Mouse (Mus musculus) retina, embryonic 14.5 days (tissue): ENCODE measurements around the gene Ppp3r2.

Experiments
- DNase-seq: peaks from one replicate; pipeline ENCODE4 v3.0.0-alpha.2; 2015; ENCODE audit warnings: low spot score

Ppp3r2 gene

DNA sequence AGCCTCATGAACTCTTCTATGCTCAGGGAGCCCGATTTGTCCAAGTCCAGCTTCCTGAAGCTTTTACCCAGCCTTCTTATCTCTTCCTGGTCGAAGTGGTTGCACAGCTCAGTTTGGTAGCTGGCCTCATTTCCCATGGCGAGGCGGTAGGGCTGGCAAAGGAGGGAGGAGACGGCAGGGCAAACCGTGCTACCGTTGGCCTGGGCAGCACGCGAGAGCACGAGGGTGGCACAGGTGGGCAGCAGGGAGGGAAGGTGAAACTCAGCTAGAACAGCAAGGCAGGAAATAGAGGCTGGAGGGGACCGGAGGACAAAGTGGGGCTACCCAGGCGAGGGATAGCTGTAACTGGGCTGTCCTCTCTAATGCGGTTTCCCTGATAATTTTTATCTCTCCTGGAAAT lies at the start of gene Ppp3r2:
Gene Ppp3r2, minus strand, starts transcription at position 213 of the 400 bp plus-strand sequence.
- no peak for DNase-seq

DNA sequence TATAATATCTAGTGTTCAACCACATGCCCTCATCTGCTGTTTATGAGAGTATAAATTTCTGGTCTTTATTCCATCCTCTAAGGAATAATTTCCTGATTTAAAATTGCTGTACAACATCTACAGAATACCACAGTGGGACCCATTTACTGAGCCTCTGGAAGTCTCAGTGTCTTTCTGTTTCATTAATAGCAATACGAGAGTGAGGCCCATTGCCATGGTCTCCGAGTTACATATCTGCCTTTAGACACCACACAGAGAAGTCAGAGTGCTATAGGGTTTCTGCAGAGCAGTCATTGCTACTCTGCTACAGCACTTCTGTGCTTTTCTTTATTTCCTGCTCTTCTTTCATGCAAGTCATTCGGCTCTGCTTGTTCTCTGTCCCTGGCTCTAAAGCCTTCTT lies 47.5 kb upstream of the Ppp3r2 start:
- DNase-seq, result no peak

DNA sequence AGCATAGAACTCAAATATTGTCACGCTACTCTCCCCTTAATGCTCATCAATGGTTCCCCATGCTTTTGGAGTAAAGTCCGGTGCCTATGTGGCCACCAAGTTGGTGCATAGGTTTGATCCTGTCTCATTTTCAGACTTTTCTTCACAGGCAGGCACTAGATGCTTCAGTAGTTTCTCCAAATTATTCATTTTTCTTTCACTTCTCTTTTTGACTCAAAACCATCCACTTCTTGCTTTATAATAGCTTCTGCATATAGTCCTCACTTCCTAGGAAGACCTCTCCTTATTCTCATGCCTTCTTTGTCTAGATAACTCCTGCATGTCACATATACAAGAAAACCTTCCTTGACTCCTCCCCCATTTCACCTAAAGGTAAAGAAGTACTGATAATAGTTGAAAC lies 42.1 kb upstream of the Ppp3r2 start:
- no peak for DNase-seq

DNA sequence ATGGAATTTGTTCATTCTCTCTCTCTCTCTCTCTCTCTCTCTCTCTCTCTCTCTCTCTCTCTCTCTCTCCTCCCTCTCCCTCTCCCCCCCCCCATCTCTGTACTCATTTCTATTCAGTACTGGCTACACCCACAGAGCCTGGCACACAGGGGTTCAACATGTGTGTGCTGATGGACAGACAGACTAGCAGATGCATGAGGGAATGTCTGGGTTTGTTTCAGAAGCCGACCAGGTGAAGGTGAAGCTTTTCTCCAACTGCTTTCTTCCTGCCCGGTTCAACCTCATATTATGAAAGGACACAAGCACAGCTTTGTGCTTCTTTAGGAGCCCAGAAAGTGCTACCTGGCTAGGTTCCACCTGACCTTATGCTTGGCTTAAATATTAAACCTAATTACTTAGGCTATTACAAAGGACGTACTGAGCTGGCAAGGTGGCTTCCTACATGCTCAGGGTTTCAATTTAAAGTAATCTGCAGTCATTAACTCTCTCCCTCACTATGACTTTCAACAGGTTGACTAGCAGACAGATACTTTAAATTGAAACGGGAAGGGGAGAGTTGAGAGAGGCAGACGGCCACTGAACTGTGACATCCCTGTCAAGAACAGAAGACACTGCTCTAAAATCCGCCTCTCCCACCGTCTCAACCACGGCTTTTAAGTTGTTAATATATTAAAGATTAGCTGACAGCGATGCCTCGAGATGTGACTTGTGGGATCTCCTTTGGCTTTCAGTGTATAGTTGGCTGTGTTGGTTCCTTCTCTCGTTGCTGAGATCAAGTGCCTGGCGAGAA lies 9.8 kb upstream of the Ppp3r2 start:
- DNase-seq, result no peak

DNA sequence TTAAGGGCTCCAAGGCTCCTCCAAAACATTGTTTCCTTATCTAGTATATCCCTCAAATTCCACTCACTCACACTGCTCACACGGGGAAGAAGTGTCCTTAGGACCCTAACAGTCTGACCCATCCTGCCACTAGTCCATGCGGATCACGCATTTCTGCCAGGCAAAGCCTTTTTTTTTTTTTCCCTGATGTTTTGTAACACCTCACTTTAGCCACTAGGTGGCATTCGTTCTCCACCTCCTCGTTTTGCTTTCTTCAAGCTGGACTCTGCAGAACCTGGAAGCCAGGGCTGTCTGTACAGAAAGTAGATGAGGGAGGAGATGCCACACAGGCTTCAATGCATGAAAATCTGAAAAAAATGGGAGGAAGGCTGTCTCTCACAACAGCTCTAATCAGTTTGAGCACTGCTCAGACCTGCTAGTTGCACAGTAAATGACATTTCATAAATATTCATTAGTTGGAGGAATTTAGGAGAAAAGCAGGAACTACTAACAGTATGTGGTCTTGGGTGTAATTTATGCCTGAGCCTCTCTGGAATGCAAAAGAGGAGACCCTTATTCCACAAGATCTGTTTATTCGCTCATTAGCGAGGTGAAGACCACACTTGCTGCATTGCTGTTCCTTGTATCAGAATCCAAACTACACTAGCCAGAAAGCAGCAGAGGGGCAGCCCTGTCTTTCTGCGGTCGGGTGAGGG lies 6.9 kb upstream of the Ppp3r2 start:
- peak; percentile 86 for DNase-seq

DNA sequence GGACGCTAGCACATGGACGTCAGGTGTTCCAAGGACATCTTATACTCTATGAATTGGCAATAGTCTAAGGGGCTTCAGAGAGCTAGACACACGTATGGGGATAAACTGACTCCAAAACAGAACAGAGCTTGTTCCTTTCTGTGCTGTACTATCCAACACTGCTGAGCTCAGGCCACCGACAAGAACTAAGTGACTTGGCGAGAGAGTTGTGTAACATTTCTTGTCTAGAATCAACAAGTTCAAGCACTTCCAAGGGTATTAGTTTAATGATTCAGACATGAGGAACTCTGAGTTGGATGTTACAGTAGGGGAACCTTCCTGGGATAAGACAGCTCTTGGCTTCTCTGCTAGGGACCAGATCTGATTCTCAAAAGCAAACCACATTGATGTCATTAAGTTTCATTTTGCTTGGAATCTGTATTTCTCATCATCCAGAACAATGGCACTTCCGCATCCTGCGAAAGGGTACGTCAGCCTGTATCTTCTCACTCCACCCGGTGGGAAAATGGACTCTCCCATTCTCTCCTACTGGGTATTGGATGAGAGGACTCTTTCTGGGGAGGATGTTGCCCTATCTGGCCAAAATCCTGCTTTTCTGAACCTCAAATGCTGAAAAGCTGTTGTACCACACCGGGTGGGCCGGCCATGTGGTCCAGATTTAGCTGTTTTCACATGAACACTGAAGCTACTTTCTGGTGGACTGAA lies 1.5 kb downstream of the Ppp3r2 start:
- no peak for DNase-seq

DNA sequence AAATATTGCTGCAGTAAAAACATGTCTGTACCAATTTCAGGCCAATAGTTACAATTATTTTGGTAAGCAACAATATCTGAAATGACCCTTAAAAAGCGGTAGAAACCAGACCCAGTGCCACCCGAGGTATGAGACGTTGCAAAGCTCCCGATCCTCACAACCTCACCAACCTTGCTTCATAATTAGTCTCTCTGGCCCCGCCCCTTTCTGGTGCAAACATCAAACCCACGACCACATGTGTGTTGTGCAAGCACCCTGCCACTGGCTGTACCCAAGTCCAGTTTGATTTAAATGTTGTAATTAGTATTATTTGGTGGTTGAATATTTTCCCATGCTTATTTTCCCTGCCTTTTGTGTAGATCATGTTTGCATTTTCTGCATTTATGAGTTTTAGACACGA lies 5.0 kb downstream of the Ppp3r2 start:
- DNase-seq, result no peak

DNA sequence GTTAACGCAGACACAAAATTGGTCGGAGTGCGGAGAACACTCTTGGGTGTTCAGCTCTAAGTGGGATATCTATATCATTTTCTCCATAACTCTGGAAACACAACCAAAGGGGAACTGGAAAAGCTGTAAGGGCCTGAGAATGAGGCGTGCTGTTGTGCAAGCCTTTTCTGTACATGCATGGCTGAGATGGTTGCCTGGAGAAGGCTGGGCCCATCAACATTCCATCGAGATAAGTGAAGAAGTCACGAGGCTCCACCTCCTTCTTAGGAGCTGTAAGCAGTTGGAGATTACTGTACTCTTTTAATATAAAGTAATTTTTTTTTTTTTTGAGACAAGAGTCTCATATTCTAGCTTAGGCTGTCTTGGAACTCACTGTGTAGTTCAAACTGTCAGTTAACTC lies 5.8 kb downstream of the Ppp3r2 start:
- DNase-seq, result no peak

DNA sequence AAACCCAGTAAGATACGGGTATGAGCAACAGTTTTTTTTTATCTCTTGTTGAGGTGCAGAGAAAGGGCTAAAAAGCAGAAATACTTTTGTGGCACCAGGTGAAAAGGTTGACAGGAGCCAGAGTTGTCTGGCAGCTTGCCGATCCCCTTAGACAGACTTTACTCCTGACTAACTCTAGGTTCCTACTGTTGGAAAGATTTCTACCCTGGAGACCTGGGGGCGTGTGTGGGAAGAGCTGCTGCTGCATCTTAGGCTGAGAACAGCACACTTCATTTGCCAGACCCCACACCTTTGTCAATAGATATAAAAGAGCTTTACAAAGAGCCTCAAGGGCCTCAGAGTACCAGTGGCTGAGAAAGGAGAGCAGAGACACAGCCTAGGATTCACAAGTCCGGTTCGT lies 17.0 kb downstream of the Ppp3r2 start:
- DNase-seq, result no peak

DNA sequence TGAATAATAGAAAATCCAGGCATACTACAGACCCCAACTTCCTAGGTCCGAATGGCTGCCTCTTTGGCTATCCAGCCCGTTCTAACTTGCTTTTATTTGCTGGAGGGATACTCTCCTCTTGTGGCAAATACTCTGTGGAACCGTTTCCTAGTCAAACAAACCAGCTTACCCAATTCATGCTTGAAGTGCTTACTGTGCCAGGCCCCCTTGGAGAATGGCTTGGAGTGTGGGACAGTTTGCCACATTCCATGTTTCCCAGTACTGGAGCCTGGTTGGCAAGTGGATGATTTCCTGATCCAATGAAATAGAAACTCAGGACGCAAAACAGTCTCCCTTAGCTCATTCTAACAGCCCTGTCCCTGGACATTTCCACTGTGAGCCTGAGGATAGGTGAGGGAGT lies 19.6 kb downstream of the Ppp3r2 start:
- DNase-seq, result no peak

DNA sequence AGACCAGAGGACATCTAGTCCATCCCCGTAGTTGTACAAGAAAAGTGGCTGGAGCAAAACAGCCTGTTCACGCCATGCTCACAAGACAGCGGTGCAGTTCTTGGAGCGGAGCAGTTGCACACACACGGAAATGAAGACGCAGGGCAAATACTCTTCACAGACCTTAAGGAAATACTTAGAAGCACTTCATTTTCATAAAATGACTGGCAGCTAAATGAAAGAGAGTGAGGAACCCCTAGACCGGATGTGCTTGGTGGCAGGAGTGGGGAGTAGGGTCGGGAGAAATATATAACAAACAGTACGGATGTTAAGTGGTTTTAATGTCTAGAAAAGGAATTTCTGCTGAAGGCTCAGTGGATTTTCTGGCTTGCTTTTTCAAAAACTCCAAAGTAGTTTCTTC lies 20.2 kb downstream of the Ppp3r2 start:
- no peak for DNase-seq

DNA sequence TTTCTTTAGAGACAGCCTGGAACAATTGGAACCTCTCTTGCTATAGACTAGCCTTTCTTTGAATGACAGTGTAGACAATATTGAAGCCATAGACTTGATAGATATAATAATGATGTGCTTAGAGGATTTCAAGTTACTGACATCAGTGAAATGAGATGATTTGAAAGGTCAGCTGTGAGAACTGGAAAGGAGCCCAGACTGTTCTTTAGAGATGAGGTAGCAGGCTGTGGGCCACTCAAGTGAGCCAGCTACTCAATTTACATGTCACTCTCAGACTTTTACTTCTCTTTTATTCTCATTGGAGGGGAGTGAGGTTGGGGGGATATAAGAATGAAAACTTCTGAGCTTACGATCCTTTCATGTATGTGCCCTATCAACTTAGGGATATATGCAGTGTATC lies 22.4 kb downstream of the Ppp3r2 start:
- no peak for DNase-seq

DNA sequence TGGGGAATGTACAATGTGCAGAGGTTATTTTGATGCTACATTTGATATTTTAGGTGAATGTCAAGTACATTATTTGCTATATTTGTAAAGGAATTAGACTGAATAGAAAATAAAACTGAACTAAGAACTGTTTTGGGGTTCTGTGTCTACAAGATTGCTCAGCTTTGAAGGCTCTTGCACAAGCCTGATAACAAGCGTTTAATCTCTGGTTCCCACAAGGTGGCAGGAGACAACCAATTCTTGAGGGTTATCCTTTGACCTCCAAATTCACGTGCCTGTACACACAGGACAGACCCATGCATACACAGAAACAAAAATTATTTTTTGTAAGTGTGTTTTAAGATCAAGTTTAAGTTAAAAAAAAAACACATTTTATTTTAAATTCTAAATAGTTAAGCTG lies 41.9 kb downstream of the Ppp3r2 start:
- DNase-seq, result no peak

DNA sequence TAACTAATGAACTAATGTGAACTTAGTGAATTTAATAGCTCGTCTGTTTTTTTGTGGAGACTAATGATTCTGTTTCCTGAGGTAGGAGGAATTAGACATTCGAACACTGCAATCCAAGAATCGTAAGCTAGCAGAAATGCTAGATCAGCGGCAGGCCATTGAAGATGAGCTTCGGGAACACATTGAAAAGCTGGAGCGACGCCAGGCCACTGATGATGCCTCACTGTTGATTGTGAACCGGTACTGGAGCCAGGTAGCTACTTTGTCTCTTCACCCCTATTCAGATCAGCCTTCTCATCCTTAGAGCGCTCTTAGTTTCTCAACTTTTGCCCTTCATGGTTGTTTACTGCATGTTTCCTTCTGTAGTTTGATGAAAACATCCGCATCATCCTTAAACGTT lies 44.0 kb downstream of the Ppp3r2 start:
- DNase-seq, result no peak

DNA sequence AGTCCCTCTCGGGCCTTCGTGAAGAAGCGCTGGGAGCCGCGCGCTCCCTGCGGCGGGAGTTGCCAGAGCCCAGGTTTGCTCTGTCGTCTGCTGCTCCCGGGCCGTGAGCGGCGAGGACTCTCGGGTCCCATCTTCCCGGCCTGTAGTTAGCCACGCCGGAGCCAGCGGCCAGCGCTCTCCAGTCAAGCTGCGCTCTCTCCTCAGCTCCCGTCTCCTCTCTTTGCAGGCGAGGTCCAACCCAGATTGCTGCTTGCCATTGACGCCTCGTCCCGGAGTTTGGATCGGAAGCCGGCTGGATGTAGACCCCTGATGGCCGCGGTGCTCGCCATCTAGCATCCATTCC lies 49.7 kb downstream of the Ppp3r2 start:
- no peak for DNase-seq

DNA sequence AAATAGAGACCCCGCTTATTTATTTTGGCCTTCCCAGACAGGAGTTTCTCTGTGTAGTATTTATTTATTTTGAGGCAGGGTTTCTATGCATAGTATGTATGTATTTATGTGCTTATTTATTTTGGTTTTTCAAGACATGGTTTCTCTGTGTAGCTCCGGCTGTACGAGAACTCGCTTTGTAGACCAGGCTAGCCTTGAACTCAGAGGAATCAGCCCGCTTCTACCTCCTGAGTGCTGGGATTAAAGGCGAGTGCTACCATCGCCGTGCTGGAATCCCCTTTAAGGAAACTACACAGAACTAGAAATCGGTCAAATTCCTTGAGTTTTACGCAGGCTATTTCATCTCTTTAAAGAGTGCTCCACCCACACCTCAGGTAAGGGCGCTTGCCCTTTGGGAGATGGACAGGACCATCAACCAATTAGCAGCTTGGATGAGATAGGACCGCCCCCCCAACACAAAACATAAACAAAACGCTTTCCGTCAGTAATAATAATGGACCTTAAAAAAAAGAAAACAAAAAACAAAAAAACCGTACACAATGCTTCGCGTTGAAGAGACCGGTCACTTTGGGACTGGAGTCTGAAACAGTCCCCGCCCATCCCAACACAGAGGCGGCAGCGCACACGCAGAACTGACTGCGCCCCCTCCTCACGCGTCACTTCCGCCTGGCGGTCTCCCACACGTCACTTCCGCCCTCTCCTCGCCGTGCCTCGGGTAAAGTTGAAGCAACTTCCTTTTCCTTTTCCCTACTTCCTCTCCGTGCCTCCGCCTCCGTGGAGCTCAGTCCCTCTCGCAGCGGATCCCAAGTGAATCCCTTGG lies 50.3 kb downstream of the Ppp3r2 start, which contains the start of gene Rnf20:
Gene Rnf20, plus strand, starts transcription at position 688 of the 820 bp plus-strand sequence.
- DNase-seq, result peak; percentile 98

DNA sequence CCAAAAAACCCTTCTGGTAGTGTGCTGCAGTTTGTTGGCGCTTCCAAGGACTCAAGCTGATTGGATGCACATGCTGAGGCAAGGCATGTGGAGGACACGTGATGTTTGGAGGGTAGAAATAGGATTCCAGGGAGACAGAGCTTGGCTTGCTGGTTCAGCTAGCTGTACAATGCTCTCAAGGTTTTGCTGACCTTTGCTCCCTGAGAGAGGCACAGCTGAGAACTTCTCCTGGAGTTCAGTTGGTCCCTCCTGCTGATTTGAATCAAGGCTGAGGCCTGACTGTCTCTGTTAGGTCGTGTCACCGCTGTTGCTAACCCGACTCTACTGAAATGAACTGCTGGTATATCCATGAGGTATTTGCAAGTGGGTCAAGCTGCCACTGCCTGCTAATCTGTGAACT lies 52.9 kb downstream of the Ppp3r2 start:
- DNase-seq, result no peak
